Mouse (Mus musculus) lung, adult 18-20 months (tissue): ENCODE measurements around the gene Sult6b2.

Experiments
- DNase-seq, 2 experiments: peaks; one replicate each; pipeline ENCODE4 v3.0.0; 2022; ENCODE audit warnings: mixed read lengths in 2 of 2

Sult6b2 gene

DNA sequence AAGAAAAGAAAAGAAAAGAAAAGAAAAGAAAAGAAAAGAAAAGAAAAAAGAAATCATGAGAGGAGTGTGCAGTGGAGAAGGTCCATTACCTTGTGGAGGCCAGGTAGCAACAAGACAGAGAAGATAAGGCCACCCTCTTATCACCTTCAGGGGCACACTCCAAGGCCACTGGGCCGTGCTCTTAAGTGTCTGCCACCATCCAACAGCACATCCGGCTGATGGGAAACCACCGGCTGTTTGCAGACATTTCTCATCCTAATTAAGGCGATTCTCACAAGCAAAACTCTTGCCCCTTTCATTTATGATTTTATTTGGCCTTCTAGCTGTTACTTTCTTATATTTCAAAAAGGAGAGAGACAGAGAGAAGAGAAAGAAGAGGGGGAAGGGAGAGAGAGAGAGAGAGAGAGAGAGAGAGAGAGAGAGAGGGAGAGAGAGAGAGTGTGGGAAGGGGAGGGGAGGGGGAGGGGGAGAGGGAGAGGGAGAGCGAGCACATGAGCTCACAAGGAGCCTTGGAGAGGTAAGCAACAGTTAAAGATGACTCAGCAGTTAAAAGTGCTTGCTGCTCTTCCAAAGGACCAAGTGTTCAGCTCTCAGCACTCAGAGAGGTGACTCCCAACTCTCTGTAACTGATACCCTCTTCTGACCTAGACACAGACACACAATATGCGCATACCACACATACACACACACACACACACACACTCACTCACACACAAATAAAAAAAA, 5.2 kb upstream of the Sult6b2 start:
- no peak for DNase-seq

DNA sequence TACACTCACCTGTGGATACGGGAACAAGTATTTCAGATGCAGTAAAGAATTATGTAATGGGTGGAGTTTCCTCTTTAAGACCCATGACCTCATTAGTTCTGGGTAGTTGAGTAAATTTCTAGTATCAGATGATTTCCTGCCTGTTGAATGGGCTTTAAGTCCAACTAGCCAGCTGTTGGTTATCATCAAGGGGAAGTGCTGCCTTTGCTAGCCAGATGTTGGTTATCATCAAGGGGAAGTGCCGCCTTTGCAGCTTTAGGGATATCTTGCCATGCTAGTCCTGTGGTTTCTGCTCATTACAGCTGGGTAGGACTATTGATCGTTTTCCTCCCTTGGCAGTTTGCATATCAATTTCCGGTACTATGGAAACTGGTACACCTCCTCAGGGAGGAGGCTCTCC, 2.0 kb upstream of the Sult6b2 start:
- DNase-seq, result no peak

DNA sequence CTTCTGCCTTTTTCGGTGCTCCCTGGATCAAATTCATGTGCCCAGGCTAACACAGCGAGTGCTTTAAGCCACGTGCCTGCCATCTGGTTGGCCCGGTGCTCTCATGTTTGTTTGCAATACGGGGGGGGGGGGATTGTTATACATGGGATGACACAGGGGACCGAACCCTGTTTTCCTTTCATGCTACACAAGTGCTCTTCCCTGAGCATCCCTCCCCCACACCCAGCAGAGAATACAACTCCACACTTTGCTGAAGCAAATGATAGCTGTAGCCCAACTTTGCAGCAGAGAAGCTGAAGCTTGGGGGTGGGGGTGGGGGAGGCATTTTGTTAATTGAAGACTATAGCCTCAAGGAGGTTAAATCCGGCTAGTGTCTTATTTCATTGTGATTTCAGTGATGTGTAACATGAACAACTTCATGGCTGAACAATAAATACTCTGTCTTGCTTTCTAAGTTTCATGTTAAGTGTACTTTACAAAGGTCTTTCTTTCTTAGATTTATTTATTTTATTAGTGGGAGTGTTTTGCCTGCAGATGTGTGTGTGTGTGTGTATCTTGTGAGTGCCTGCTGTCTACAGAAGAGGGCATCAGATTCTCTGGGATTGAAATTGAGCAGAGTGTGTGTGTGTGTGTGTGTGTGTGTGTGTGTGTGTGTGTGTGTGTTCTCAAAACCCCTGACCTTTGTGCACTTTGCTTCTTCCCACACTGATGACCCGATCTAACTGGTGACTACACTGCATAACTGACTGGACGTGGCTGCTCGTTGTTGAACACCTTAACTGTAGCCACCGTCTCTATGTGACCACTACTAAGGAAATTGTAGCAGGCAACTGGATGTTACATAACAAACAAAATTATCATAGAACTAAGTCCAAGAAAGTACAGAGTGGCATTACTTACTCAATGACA, 1.4 kb downstream of the Sult6b2 start:
- DNase-seq, result no peak

DNA sequence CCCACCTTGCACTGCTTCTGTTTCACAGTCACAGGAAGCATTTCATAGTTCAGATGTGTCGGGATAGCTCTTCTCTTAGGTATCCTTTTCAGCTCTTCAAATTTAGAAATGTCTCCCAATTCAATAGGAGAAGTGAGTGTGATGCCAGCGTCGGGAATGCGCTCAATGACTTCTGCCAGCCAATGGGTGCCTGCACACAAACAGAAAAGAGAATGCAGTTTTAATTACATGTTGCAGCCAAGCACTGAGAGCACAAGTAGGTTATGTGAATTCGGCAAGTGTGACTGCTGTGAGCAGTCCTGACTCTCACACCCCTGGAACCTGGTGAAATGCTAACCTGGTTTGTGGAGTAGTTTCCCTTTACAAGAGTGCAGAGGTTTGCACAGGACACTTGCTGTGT, 2.6 kb downstream of the Sult6b2 start:
- no peak for DNase-seq

DNA sequence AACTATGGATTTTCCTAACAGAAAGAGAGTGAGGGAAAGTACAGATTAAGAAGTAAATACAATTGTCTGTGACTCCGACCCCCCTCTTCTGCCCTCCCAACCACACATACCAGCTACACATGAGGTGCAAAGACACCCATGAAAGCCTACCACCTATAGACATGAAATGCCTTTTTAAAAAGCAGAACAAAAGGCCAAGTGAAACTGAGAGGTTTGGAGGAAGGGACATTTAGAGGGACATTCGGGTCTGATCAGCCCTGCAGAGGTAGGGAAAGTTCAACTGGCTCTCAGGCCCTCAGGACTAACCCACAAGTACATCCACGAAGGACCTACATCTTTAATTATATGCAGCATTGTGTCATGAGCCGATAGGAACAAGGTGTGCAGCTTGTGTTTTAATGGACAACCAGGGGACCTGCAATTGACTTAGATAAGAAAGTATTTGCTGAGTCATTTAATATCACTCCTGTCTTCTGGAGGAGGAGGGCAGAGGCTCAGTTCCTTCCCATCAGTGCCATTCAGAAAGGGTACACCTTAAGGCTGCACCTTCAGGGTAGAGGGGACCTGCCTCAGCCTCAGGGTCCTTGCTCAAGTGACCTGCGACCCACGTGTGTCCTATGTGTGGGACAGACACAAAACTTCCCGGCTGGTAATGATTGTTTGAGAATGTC, 4.5 kb downstream of the Sult6b2 start:
- DNase-seq, result no peak

DNA sequence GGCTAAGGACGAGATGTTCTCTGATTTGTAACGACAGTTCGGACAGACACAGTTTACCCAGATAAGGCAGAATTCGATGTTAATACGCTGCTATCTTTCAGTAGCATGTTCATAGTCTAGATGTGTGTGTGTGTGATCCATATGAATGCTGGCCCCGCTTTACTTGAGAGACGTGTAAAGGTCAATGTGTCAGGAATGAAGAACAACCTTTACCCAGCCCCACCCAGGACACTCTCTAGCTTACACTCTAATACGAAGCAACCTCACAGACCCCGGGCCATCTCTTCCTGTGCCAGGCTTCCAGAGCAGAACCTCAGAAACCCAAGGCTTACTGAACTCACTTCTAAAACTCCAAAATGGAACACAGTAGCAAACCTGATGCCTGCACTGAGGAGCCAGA, 5.5 kb downstream of the Sult6b2 start:
- no peak for DNase-seq

DNA sequence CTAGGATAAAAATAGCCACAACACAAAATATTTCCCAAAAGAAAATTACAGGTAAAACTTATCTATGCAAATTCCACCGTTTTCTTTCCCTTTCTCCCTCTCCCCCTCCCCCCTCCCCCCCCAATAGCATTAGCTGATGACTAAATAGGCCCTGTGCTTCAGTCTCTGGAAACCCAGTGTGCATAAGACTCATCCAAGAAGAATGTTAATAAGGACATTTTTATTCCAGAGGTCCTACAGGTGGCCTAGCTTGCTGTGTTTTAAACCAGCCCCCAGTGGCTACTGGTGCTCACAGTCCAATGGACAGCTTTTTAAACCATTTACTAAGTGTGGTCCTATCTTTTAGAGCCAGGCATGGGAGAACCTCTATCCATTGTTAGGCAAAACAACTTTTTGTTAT, 6.3 kb downstream of the Sult6b2 start:
- no peak for DNase-seq

DNA sequence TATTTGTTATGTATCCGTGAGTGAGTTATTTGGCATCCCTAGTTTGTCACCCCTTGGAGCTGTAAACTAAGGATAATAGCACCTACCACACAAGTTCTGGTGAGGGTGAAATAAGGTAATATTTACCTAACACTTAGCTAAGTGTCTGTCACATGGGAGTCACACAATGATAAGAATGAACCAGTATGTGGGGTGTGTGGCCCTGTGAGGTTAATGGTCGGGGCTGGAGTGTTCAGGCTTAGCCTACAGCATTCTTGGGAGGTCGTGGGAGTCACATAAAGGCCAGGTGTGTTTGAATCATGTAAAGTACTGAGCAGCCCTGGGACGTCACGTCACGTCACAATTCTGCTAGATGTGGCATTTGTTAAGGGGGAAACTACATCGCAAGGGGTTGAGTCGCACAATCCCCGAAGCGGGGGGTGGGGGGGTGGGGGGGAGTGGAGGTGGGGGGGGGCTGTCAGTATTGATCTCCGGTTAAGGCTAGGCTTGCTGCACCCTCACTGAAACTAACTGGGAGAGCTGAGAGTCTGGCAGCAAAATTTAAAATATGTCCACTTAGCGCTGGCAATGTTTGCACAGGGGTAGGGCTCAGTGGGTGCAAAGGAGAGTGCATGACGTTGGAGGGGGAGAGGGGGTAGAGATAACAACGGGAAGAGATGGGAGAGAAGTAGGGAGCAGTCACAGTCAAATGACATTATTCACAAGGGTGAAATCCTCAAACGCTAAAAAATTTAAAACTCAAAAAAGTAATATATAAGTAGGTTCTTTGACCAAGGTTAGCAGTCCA, 8.5 kb downstream of the Sult6b2 start:
- DNase-seq, result peak; percentile 28 to 61

DNA sequence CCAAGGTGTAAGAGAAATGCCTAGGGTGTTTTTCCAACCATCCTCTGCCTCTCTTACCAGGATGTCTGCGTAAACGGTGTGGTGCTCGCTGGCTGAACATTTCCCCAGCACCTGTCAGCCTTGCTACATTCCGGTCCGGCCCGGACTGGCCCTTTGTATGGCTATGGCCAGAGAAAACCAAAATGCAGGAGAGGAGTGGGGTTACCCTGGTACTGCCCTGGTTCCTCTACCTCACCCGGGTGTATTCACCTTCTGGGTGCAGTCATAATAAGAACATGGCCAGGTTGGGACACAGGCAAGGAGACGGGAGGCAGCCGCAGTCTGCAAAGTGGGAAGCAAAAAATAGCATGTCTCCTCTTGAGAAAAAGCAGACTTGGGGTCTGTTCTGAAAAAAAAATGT, 9.2 kb downstream of the Sult6b2 start:
- no peak for DNase-seq

DNA sequence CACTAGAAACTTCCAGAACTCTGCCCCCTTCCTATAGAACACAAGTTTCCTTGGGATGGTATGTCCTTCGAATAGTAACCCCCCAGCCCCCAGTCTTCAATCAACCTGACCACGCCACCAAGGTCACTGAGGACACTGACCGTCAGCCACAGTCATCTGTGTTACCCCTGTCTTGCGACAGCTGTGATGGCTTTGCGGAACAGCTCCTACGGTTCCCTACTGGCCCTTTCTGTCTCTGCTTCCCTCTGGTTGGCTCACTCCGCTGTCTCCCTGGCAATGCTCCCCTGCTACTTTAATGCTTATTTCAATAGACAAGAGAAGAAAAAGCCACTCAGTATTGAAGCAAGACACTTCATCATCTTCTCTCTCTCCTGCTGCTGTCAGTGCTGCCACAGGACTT, 10.8 kb downstream of the Sult6b2 start:
- DNase-seq, result no peak

DNA sequence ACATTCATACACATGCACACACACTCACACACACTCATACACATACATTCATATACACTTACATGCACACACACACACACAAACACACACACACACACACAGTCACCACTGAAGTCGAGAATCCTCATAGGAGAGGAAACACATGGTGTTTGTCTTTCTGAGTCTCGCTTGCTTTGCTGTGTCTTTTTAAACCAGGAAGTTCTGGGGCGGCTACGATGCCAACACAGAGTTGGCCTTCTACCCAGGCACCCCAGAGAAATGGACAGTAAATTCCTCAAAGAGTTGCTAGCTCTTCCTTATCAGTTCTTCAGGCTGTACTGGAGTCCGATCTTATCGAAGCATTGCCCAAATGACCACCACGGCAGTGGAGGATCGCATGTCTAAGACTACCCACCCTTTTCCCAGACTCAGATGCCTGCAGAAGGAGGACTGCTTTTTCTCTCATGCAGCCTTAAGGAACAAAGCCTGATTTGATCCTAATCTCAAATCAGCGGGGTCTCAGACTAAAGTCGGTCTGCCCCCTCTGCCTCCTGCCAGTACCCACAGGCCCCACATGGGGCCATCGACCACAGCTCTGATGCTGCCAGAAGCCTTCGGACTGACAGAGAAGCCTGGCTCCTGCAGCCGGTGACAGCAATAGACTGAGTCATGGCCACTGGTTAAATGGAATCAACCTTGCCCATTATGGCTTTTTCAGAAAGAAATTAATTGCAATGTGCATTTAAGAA, 11.9 kb downstream of the Sult6b2 start:
- no peak for DNase-seq

DNA sequence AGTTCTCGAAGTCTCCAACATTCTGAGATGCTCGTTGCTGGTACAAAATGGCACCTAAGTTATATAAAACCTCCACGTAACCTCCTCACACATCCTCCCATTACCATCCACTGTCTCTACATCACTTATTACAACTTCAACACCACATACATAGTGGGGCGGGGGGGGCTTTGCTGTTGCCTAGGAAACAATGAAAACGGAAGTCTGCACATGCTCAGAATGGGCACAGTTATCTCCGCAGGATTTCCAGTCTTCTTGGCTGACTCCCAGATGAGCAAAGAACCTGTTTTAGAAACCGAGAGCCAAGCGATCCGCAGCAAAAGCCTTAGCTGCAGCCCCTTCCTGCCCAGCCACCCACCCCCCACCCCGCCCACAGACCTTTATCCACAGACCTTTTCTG, 14.6 kb downstream of the Sult6b2 start:
- DNase-seq, result no peak

DNA sequence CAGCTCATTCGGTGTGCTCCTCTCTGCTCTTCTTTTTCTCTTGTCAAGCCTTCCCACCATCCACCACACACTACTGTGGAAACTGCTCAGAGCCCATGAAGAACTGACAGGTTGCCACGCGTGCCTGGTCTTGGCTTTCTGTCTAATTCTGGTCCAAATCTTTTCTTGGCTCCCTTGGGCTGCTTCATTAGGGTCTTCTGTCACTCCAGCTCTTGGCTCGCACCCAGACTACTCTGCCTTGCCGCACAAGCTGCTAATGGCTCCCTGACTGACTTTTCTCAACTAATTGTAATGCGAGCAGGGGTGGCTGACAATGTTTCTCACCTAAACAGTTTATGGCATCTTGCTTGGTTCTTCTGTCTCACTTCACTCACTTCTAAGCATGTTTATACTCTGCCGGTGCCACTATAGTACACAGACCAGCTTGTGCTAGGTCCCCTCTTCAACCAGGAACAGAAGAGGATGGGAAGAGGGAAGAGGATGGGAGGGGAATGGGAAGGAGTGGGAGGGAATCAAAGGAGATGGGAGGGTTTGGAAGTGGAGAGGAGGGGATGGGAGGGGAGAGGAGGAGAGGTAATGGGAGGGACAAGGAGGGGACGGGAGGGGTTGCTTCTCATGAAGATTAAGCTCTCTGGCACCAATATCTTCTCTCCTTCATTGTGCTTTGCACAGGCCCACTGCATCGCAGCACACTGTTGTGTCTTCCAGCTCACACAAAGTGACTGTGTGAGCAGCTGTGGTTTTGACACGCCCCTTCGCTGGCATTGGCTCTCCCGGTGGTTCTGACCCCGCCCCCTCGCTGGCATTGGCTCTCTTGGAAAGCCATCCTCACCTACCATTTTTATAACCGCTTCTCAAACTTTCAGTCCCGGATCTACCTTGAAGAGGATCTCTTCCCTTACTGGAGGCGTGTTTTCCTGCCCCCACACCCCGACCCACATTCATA, 16.0 kb downstream of the Sult6b2 start:
- peak; percentile 44 to 67 for DNase-seq

DNA sequence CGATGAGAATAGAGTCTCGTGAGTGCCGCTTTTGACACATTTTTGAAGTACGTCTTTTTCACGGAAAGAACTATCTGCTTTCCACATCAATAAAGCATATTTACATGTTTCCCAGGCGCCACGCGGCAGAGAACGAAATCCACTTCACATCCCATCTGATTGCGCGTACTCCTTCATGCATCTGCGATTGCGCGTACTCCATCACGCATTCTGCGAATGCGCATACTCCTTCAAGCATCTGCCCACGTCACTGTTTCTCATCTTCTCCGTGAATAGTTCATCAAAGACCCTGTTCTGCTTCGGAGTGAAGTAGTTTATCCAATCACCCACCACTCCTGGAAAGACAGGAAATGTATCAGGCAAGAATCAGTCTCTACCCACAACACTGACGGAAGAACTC, 18.2 kb downstream of the Sult6b2 start:
- DNase-seq, result no peak

DNA sequence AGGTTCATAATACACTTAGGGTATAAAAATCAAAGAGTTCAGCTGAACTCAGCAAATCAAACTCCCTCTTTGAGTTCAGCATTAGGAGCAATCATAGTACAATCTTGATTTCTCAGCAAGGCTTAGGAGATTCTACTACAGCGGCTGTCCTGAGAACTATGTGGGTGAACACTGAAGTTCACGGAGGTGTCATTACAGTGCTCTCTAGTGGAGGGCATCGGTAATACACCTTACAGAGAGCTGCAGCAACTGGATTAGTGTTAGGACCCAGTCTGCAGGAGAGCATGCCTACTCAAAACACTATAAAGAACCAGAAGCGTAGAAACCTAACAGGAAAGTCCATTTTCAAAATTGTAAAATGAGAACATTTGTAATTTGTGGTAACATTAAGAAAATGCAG, 19.0 kb downstream of the Sult6b2 start:
- DNase-seq, result peak; percentile 17 to 51

DNA sequence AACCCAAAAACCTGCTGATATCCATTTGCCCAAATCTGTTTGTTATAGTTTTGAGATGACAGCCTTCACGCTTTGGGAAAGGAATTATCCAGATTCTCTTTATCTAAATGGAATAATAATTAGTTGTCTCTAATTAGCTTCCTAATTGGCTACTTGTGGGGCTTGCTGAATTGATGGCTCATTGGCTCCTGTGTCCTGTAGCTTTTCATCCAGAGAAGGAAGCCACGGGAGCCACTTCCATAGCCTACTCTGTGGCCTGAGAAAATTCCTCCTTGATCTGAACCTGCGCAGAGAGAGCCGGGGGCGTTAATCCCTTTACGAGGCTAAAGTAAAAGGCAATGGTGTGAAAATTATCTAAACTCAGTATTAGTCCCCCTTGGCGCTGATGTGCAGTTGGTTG, 23.0 kb downstream of the Sult6b2 start:
- no peak for DNase-seq

DNA sequence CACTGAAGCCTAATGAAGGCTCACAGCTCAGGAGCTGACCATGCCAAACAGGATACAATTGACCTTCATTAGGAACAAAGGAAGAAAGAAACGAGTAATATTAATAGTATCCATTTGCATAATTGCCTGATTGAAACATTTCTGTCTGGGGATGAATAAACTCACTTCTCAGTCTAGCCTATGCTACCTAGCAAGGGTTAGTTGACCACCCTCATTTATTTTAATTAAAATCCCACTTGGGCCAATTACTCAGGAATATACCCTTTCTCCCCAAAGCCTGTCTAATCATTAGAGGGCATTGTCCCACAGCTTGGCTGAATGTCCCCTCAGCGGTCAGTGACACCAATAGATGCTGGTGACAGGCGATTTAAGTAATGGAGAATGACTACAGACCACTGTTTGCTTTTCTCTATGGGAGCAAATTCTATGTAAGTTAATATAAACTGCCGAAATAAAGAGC, 23.7 kb downstream of the Sult6b2 start:
- DNase-seq, result no peak

DNA sequence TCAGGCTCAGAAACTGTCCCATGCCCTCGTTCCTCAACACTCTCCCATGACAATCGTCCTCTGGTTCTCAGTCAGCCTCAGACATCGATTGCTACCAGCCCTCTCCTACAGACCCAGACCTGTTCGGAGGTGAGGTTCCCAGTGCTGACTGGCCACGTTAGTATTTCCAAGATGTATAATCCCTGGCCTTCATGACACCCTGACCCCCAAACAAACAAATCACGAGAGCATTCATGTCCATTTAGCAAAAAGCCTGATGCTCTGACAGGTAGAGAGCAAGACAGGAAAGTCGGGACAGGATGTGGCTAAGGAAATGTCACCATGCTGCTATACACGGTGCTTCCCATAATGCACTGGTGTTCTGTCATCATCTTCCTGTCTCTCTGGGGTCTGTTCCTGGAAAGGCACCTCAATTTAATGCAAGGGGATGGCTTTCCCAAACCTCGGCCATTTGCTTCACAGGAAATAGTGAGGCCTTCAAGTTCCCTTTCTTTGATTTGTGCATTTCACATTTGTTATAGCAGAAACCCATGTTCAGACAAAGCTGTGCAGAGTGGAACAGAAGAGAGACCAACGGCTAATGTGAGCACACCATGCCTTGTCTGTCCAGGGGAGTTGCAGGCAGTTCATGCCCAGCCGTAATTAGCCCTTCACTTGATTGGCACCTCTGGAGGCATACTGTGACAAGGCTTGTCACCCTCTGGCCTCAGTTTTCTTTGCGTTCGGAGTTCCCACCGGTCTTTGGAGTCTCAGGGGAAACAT, 24.3 kb downstream of the Sult6b2 start:
- no peak for DNase-seq

DNA sequence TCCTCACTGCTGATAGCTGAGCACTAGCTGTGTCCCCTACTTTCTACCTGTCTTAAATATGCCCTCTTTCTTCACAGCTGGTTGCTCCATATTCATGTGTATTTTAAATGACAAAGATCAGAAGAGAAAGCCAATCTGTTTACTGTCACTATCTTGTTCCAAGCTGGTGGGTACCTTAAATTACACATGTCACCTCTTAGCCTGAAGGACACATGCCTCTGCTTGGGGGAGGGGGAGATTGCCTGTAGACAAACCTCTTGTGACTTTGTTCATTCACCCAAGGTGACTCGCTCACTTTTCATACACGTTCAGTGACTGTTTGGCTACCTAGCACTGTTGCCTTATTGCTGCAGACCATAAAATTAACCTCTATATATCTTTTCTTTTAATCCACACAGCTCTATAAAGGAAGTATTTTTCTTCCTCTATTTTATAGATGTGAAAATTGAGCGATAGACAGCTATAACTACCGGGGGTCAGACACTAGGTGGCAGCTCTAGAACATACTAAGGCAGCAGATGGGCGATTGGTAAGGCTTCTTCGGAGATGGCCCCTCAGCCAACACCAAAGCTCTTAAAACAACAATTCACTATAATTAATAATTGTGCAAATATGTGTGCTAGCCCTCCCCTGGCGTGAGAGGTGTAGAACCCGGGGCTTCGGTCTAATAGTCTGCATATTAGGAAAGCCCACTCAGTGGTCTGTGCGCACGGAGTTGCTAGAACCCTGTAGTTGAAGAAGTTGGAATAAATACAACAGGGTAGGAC, 25.1 kb downstream of the Sult6b2 start:
- DNase-seq, result peak in 1 of 2 experiments; percentile 20
